Mouse (Mus musculus) lung, postnatal 0 days (tissue): ENCODE data around the gene Ptprs. TPM values are rescaled to one million over a fixed set of nuclear protein-coding genes. Genes with fewer than 3 reads are reported as not detected.

Experiments
- ATAC-seq: fragments of 200-750 bp; cut with Nextera tagmentation; 2 replicates; pipeline ENCODE4 v1.8.0; 2017; ENCODE audit warnings: moderate library complexity
- DNase-seq: peaks from one replicate; pipeline ENCODE4 v3.0.0-alpha.2; 2016; ENCODE audit warnings: low spot score
- H3K27ac ChIP-seq: fragments of 300-500 bp; sonication (generic); 2 replicates; pipeline ENCODE4 v1.5.1; 2014; ENCODE audit warnings: antibody characterized with exemption, mild to moderate bottlenecking, low read length, mixed read lengths
- H3K27me3 ChIP-seq: fragments of 300-500 bp; sonication (generic); replicated peaks from 2 replicates; pipeline ENCODE4 v1.6.1; 2014; ENCODE audit warnings: low read length, mixed read lengths; ENCODE audit not compliant: insufficient read depth
- H3K36me3 ChIP-seq: fragments of 300-500 bp; sonication (generic); 2 replicates; pipeline ENCODE4 v1.6.1; 2014; ENCODE audit warnings: low read length, mixed read lengths; ENCODE audit not compliant: insufficient read depth
- H3K4me1 ChIP-seq: fragments of 300-500 bp; sonication (generic); 2 replicates; pipeline ENCODE4 v1.6.1; 2014; ENCODE audit warnings: antibody characterized with exemption, low read depth, low read length, mixed read lengths; ENCODE audit not compliant: insufficient read depth
- H3K4me2 ChIP-seq: fragments of 300-500 bp; sonication (generic); replicated peaks from 2 replicates; pipeline ENCODE4 v1.6.1; 2014; ENCODE audit warnings: low read depth, mild to moderate bottlenecking, low read length, moderate library complexity, mixed read lengths
- H3K4me3 ChIP-seq: fragments of 300-500 bp; sonication (generic); 2 replicates; pipeline ENCODE4 v1.5.1; 2014; ENCODE audit warnings: low read depth, low read length
- H3K9ac ChIP-seq: fragments of 300-500 bp; sonication (generic); replicated peaks from 2 replicates; pipeline ENCODE4 v1.6.1; 2014; ENCODE audit warnings: low read depth, mild to moderate bottlenecking
- H3K9me3 ChIP-seq: fragments of 300-500 bp; sonication (generic); 2 replicates; pipeline ENCODE4 v1.6.1; 2016; ENCODE audit warnings: low read length, mixed read lengths
- CTCF ChIP-seq: IDR thresholded peaks from 2 replicates; pipeline ENCODE4 v1.5.1; 2016; ENCODE audit warnings: antibody characterized with exemption, mild to moderate bottlenecking
- EP300 ChIP-seq: IDR thresholded peaks from 2 replicates; pipeline ENCODE4 v1.6.1; 2016; ENCODE audit warnings: antibody characterized with exemption, mild to moderate bottlenecking, control low read depth
- WGBS: fragments of 180-500 bp; shearing (Covaris S2); extraction: QIAGEN DNeasy Blood & Tissue Kit; methylation state at CpG from one replicate; pipeline ENCODE4 v1.1.7; 2014; 5-methylcytosine and 5-hydroxymethylcytosine counted together
- polyA plus RNA-seq: library from polyadenylated mRNA; unstranded; fragments of >200 nt; fragmentation: Nextera tagmentation; extraction: Ambion mirVana; gene quantifications from 2 replicates; pipeline ENCODE4 v1.2.1, GENCODE M21; 2015

Ptprs gene
- polyA plus RNA-seq, 1 experiment from 2014 or later = 25.6 TPM

- 66% methylated on average over 7 of the region's 7 CpGs for WGBS
- H3K27me3 ChIP-seq = no peaks in the 10 kb centered on the region
- TF ChIP-seq CTCF = no peak
- no peak for TF ChIP-seq EP300
- ATAC-seq (no peak), DNase-seq (peak; percentile 21)
- H3K4me3 ChIP-seq = no peak overlapping the region
- H3K9ac ChIP-seq = no peak overlapping the region
- H3K27ac ChIP-seq = no peak overlapping the region
- H3K4me1 ChIP-seq = peaks cover 21% of the 10 kb centered on the region; the same call in 1 of the 2 replicates
- H3K4me2 ChIP-seq = no peak overlapping the region
- H3K36me3 ChIP-seq = no peaks in the 10 kb centered on the region
- H3K9me3 ChIP-seq = no peaks in the 10 kb centered on the region
Observed at GRCm38 (mm10) chr17:56464817-56465216, 11.5 kb downstream of the Ptprs start.

GRCm38 (mm10) chr17:56464345-56464744 lies 11.9 kb downstream of the Ptprs start:
- Histone ChIP-seq H3K4me3 (no peak overlapping the region), H3K36me3 (no peaks in the 10 kb centered on the region), H3K4me1 (peaks cover 21% of the 10 kb centered on the region; the same call in 1 of the 2 replicates), H3K27me3 (no peaks in the 10 kb centered on the region), H3K9ac (no peak overlapping the region), H3K27ac (0 out of 2 replicates have a peak overlapping the region, but pooled peaks have one; percentile 44), H3K9me3 (no peaks in the 10 kb centered on the region), H3K4me2 (no peak overlapping the region)
- TF ChIP-seq CTCF = no peak
- DNase-seq (no peak), ATAC-seq (no peak)
- WGBS = 80% methylated on average over 2 of the region's 2 CpGs

GRCm38 (mm10) chr17:56463500-56463899 lies 12.8 kb downstream of the Ptprs start:
- peaks cover 21% of the 10 kb centered on the region; the same call in 1 of the 2 replicates for H3K4me1 ChIP-seq
- no peak overlapping the region for H3K4me3 ChIP-seq
- TF ChIP-seq CTCF (no peak), EP300 (peak; percentile 75)
- peak overlapping the region; percentile 92; the same call in 1 of the 2 replicates for H3K4me2 ChIP-seq
- H3K27ac ChIP-seq = peak overlapping the region; percentile 55
- WGBS = 22% methylated on average over 1 of the region's 1 CpGs
- no peaks in the 10 kb centered on the region for H3K27me3 ChIP-seq
- H3K9ac ChIP-seq = no peak overlapping the region
- DNase-seq (peak; percentile 72), ATAC-seq (peak; percentile 6; the same call in 1 of the 2 replicates)
- no peaks in the 10 kb centered on the region for H3K36me3 ChIP-seq
- no peaks in the 10 kb centered on the region for H3K9me3 ChIP-seq

DNA sequence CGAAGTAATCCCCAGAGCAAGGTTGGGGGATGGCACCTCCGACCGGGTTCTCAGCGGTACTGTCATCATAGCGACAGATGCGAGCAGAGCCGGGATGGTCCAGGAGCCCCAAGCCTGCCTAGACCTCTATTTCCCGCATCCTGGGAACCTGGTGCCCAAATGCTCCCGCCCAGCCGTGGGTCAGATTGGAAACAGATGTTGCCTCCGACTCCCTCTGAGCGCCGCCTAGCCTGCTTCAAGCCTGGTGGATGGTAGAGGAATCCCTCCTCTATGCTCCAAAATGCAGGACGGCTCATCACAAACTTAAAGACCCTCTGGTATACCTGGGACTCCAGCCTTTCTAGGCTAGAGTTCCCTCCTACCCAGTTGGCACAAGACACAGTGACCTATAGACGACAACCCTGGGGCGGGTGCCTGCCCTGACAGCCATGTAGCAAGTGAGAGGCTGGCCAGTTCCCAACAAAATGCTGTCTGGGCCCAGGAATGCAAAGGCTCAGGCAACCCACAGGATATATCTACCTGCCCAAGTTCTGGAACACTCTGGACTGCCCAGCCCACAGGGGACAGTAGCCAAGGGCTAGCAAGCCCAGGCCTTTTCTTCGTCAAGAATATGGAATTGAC lies 13.3 kb downstream of the Ptprs start:
- no peaks in the 10 kb centered on the region for H3K27me3 ChIP-seq
- no peaks in the 10 kb centered on the region for H3K9me3 ChIP-seq
- peak overlapping the region; percentile 67 for H3K4me3 ChIP-seq
- ATAC-seq (peak; percentile 6), DNase-seq (no peak)
- H3K36me3 ChIP-seq = no peaks in the 10 kb centered on the region
- TF ChIP-seq EP300 = no peak
- TF ChIP-seq CTCF = peak; percentile 36
- H3K4me2 ChIP-seq = peak overlapping the region; percentile 92
- WGBS = 6% methylated on average over 17 of the region's 17 CpGs
- H3K27ac ChIP-seq = peak overlapping the region; percentile 55
- peaks cover 21% of the 10 kb centered on the region; the same call in 1 of the 2 replicates for H3K4me1 ChIP-seq
- no peak overlapping the region for H3K9ac ChIP-seq

- no peaks in the 10 kb centered on the region for H3K9me3 ChIP-seq
- no peaks in the 10 kb centered on the region for H3K36me3 ChIP-seq
- no peaks in the 10 kb centered on the region for H3K27me3 ChIP-seq
- peak overlapping the region; percentile 92 for H3K4me2 ChIP-seq
- TF ChIP-seq CTCF (no peak), EP300 (peak; percentile 25; the same call in 1 of the 2 replicates)
- peak overlapping the region; percentile 67 for H3K4me3 ChIP-seq
- peak; percentile 91 for ATAC-seq
- peak overlapping the region; percentile 55 for H3K27ac ChIP-seq
- peaks cover 21% of the 10 kb centered on the region; the same call in 1 of the 2 replicates for H3K4me1 ChIP-seq
- peak overlapping the region; percentile 17 for H3K9ac ChIP-seq
- WGBS = under 1% methylated on average over 75 of the region's 77 CpGs
- DNase-seq = peak; percentile 99
Observed at GRCm38 (mm10) chr17:56461771-56462743, 14.2 kb downstream of the Ptprs start.

DNA sequence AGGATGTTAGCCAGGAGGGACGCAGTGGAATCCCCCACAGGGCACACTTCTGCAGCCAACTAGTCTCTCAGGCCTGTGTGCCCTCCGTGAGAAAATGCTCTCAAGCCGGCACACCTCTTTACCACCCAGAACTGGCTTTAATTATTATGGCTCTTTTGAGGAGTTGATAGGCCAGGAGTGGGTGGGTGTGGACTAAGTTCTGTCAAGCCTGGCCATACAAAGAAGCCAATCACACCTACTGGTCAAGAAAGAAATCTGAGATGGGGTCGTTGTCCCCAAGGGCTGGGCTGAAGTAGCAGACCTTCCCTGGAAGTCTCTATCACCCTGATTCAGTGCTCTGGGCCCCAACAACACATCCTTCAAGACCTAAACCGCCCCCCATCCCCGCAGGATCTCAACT lies 15.4 kb downstream of the Ptprs start:
- 23% methylated on average over 6 of the region's 6 CpGs for WGBS
- H3K4me2 ChIP-seq = peak overlapping the region; percentile 92
- no peaks in the 10 kb centered on the region for H3K36me3 ChIP-seq
- H3K4me3 ChIP-seq = peak overlapping the region; percentile 67
- peaks cover 16% of the 10 kb centered on the region; the same call in 1 of the 2 replicates for H3K4me1 ChIP-seq
- no peak for TF ChIP-seq EP300
- no peak for TF ChIP-seq CTCF
- no peak overlapping the region for H3K9ac ChIP-seq
- DNase-seq (no peak), ATAC-seq (no peak)
- no peak overlapping the region for H3K27ac ChIP-seq
- no peaks in the 10 kb centered on the region for H3K27me3 ChIP-seq
- H3K9me3 ChIP-seq = no peaks in the 10 kb centered on the region
